Mouse (Mus musculus) erythroid progenitor cell, adult 5-6 weeks (primary cell): ENCODE data around the gene Rrbp1. TPM values are rescaled to one million over a fixed set of nuclear protein-coding genes. Genes with fewer than 3 reads are reported as not detected.

ENCODE experiments used
- ATAC-seq: replicated peaks from 2 replicates; pipeline ENCODE4 v1.8.0; 2016; ENCODE audit warnings: moderate number of reproducible peaks, mild to moderate bottlenecking, moderate TSS enrichment, inconsistent platforms; ENCODE audit not compliant: poor library complexity, low FRiP score, severe bottlenecking
- total RNA-seq, 2 experiments: library from RNA; stranded (forward) in 1 of 2; stranded (reverse) in 1 of 2; fragments of 150-400 nt in 1 of 2; fragments of 186-747, 209-891 nt in 1 of 2; gene quantifications; 2 replicates each; pipeline versions ENCODE4 v1.2.3 to v1.2.4; 2015 to 2017; ENCODE audit warnings: low replicate concordance in 2 of 2

The Rrbp1 gene
- total RNA-seq, 2 experiments from 2014 or later = 24.0 to 52.0 TPM

DNA sequence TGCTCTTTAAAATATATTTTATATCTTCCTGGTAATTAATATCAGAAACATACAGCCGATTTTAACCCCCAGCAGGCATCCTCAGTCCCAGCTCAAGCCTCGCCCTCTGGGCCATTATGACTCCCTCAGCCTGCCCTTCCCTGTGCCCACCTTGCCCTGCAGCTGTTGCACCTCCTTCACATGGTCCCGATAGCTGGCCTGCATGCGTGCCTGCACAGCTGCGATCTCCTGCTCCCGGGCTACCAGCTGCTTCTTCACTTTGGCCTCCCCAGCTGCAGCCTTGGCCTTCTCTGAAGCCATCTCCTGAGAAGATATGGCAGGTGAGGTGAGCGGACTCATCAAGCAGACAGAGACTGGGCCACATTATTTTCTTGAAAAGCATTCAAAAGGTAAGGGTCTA is 41.8 kb downstream of the Rrbp1 start:
- ATAC-seq = no peak

GRCm38 (mm10) chr2:143963318-143963717 is 47.7 kb downstream of the Rrbp1 start:
- no peak for ATAC-seq

GRCm38 (mm10) chr2:143962192-143962591 is 48.9 kb downstream of the Rrbp1 start:
- ATAC-seq = no peak

GRCm38 (mm10) chr2:143955746-143956145 is 55.3 kb downstream of the Rrbp1 start:
- no peak for ATAC-seq

GRCm38 (mm10) chr2:143955004-143955403 is 56.1 kb downstream of the Rrbp1 start:
- ATAC-seq = no peak

GRCm38 (mm10) chr2:143953944-143954343 is 57.1 kb downstream of the Rrbp1 start:
- ATAC-seq = no peak

DNA sequence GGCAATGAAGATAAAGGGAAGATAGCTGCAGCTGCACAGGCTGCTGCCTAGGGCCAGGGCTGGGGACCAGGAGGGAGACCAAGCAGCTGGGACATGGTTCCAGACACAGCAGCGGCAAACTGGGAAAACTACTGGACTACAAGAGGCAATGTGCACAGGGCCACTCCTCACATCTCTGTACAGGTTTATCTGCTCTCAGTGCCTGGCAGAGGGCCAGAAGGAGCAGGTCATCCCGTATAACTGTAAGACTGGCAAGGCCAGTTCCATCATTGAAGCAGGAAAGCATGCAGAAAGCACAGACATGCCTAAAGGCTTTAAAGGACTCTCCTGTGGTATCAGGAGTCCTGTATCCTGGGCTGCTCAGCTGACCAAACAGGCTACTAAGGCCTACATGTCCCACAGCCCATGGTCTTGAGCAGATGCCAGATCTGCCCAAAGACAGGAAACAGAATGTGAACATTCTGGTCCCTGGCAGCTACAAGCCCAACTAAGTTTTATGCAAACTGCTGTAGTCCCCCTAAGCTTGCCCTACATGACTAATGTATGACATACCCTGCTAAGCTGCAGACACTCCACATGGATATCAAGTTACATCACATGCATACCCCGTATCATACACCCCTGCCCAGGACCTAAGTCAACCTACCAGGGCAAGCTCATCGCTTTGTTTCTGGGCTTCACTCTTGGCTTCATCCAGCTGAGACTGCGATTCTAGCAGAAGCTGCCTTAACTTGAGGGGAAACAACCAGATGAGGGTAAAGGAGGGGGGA is 59.3 kb downstream of the Rrbp1 start:
- no peak for ATAC-seq

- no peak for ATAC-seq
Measured at GRCm38 (mm10) chr2:143951028-143951420, 60.0 kb downstream of the Rrbp1 start.

DNA sequence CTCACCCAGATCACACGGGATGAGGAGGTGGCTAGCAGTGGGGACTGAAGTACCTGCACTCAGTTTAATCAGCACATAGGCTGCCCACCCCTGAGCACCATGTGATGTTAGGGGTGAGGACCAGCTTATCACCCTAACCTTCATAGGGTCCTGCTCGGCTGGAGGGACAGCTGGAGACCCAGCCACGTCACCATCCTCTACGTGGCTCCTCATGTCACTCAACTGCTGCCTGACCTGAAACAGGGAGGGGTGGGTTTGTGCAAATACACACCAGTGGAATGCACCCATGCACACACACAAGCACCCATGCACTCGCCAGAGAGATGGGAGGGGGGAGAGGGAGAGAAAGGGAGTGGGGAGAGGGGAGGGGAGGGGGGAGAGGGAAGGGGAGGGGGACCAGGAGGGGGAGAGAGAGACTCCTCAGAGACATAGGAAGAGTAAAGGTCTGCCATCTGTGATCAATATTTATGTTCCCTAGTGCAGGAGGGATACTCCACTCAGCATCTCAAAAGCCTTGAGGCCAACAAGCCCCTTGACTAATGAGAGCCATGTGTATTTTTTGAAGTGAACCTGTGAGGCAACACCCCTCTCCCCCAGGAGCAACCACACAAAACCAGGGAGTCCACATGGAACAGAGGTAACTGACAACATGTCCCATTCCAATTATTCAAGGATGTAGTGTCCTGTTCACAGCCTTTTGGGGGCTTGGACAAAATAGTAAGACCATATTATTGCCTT is 60.6 kb downstream of the Rrbp1 start:
- no peak for ATAC-seq

DNA sequence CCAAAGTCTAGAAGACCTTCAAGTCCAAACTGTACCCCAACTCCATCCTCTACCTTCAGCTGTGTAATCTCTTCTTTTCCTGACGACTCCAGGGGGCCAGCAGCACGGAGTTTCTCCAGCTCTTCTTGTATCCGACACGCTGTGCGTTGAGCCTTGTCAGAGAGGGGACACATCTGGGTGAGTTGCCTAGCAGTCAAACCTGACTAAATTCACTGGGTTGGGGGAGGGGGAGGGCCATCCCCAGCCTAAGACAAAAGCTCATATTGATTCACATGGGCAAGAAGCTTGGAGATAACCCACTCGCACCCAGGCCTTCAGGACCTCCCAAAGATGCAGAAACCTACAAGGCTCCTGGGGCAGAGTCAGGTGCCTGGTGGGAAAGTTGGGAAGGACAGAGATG is 61.8 kb downstream of the Rrbp1 start:
- ATAC-seq = no peak

GRCm38 (mm10) chr2:143948416-143948815 is 62.6 kb downstream of the Rrbp1 start:
- ATAC-seq = no peak

- no peak for ATAC-seq
Measured at GRCm38 (mm10) chr2:143947981-143948380, 63.1 kb downstream of the Rrbp1 start.

DNA sequence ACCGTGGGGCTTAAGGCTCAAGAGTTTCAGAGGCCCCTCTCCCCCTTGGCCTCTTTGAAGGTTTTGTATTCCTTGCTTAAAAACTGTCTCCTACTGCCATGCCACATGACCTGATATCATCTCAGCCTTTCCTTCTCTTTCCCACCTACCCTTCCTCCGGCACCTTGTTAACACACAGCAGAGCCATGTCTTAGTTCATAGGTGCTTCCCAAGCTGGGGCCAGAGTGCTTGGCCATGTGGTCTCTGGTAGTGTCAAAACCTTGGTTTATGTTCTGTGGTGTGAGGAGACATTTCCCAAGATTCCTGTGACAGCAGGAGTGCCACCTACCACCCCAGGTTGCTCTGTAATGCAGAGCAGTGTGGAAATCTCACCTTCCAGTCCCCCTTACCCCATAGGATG is 64.7 kb downstream of the Rrbp1 start:
- no peak for ATAC-seq

- no peak for ATAC-seq
Measured at GRCm38 (mm10) chr2:143945466-143946075, 65.5 kb downstream of the Rrbp1 start.

DNA sequence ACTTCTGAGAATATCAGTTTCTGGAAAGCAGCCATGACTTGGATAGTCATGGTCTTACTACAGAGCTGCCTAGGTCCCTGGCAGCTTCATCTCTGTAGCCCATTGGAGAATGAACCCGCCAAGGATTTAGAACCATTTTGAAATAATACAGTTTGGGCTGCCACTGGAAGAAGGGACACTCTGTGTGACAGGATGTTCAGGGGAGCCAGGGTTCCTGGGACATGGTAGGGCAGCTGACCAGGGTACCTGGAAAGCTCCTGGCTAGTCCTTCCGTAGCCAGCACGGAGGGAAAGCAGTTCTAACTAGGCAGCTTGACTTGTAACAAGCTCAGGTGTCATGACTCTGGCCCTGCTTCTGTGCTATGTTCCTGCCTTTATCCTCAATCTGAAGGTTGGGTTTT is 66.3 kb downstream of the Rrbp1 start:
- ATAC-seq = no peak

DNA sequence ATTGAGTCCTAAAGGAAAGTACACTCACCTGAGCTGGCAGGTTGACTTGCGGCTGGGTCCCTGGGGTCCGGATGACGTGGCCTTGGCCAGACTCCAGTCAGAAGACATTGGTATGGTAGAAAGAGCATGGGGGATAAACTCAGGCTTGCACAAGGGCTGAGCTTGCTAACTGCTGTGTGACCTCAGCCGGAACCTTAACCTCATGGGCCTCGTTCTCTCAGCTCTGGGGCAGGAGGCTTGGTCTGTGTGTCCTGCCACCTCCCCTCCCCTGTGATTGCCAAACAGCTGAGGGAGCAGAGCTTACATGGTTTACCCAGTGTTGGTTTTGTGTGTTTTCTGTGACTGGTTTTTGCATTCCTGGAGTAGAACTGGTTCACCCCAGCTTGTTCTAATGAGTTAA is 70.7 kb downstream of the Rrbp1 start:
- ATAC-seq = no peak

- no peak for ATAC-seq
Measured at GRCm38 (mm10) chr2:143937861-143938260, 73.2 kb downstream of the Rrbp1 start.

DNA sequence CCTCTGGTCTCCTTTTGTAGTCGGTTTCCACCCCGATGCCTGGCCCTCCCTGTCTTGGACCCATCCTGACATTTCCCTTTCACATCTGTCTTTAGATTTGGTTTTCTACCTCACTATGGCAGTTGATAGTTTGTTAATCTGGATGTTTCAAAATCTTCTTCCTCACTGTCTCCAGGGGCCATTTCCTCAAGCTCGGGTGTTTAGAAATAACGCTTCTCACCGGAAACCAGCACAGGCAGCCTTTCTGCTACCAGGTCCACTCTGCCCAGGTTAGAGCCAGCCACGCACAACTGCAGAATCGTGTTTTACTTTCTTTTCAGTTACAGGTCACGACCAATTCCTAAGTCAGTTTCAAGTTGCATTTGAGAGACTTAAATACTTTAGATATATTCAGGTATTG is 76.6 kb downstream of the Rrbp1 start:
- no peak for ATAC-seq

DNA sequence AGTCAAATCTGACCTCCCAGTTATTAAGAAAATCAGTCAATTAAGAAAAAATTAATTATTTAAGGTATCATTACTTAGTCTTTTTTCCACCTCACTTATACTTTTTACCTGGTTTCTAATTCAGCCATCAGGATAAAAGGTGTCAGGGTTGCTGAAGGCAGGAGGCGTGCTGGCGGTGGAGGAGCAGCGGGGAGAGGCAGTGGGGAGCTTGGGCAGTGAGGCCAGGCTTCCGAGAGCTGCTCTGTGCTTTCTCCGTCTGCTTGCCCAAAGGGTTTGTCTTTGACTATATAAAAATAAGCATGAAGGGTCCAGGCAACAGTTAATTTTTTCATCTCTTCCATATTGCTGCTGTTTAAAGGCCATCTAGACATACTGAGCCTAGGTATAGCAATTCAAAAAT is 77.5 kb downstream of the Rrbp1 start:
- ATAC-seq = no peak

DNA sequence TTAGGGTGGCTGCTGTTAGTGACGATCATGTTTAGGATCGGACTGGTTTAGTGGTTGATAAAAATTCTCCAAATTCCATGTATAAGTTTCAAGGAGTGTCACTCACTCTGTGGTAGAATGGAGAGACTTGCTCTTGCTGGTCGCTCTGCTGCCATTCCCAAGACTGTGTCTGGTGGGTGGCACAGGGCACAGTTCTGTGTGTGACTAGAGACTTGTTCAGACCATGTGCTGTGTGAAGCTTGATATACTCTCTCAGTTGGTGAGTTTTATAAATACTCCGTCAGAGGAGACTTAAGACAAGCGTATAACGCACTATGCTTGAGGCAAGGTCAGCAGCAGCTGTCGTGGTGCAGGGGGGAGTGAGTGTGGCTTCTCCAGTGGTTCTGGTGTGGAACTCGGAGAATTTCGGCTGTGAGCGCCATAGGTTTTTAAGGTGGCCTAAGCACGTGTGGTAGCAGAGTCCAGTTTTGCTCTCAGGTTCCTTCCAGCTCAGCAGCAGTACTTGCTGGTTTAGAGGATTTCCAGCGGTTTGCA is 78.7 kb downstream of the Rrbp1 start:
- ATAC-seq = no peak
